Mouse (Mus musculus) liver, embryonic 14.5 days (tissue): ENCODE data around the gene Zfp750.

Source experiments
- CTCF ChIP-seq: IDR thresholded peaks from 2 replicates; pipeline ENCODE4 v1.5.1; 2016; ENCODE audit warnings: antibody characterized with exemption, low read depth, control low read depth
- EP300 ChIP-seq: IDR thresholded peaks from 2 replicates; pipeline ENCODE4 v1.6.1; 2016; ENCODE audit warnings: antibody characterized with exemption, low read depth

- TF ChIP-seq CTCF (no peak), EP300 (no peak)
These were observed 34.3 kb upstream of the Zfp750 start for GRCm38 (mm10) chr11:121553458-121553857.
